Mouse (Mus musculus) R1 (cell line): ENCODE measurements at regions not wholly inside any gene's neighbourhood (a gene's known extent, or its start where the extent isn't known, plus 50 kb on each side); places are given as distances from the start of the nearest gene placed in this dataset.

Experiments used
- DNase-seq: peaks from one replicate; pipeline ENCODE4 v3.0.0-alpha.2; 2018; ENCODE audit warnings: low read depth, low spot score

- DNase-seq: no peak
These were observed 268.2 kb upstream of the Klf3 start for GRCm38 (mm10) chr5:64534947-64535346.

- DNase-seq: no peak
These were observed 267.6 kb upstream of the Klf3 start for GRCm38 (mm10) chr5:64535546-64535945.

DNA sequence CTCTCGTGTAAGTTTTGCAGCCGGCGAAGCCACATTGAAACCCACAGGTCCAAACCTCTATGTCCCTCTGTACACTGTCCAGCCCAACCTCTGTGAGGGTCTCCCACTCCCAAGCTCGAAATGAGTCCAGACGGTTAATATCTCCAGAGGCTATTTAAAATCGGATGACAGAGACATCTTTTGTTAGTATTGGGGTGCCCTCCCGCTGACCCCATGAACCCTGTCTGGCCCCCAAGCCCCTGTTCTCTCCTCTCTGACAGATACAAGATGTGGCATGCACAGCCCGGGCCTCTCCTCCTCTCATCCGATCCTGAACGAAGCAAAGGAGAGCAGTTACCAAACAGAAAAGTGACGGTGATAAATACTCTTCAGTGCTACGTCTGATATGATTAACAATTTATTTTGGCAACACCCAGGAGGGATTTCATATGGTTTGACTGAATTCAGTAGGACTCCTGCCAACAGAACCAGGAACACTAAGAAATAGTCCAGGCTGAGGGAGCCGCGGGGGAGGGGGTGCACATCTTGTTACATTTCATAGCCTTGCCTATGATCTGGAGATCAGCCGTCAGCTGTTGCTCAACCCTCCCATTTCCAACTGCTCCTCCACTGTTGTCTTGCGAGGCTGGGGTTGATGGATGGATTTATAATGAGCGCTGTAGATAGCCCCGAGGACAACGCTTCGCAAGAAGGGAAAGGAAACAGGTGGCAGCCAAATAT, 266.6 kb upstream of the Klf3 start:
- DNase-seq: no peak

DNA sequence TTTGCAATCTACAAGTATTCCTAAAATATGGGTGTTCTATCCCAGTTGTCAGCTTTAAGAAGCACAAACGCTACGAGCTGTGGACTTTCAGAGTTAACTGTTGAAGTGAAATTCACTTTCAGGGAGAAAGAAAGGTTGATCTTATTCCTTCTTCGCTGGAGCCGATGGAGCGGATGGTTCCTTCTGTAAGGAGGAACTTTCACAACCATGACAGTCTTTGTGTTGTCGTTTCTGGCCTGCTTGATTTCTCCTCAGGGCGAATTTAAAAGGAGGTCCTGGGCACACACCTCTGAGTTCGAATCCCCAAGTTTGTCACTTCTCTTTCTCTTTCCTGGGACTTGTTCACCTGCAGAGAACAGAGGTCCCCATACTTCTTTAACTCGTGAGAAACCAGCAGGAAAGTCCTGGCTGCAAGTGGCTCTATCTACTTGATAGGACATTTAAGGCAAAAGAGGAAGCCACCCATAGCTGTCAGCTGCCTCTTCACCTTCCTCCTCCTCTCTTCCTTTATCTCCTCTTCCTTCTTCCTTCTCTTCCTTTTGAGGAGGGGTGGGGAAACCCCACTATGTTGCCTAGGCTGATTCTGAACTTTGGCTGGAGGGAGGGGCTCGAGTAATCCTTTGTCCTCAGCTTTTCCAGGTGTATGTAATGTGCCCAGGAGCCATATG, 265.9 kb upstream of the Klf3 start:
- DNase-seq: no peak

GRCm38 (mm10) chr5:64541765-64542164, 261.4 kb upstream of the Klf3 start:
- peak; percentile 83 for DNase-seq

DNA sequence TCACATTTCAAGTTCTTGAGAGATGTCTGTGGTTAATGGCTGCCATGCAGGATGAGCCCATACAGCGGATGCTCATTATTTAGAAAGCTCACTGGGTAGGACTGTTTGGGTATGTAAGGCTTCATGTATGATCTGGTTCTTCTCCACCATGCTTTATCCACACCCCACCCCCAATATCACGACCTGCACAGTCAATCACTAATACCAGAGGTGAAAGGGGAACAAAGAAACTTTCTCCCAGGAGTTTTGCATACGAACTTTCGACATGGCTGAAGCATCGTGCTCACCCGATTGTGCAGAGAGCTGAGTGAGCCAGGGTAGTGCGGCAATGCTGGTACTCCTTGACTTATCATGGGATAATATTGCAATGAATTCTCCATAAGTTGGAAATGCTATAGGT, 247.3 kb upstream of the Klf3 start:
- DNase-seq: no peak

DNA sequence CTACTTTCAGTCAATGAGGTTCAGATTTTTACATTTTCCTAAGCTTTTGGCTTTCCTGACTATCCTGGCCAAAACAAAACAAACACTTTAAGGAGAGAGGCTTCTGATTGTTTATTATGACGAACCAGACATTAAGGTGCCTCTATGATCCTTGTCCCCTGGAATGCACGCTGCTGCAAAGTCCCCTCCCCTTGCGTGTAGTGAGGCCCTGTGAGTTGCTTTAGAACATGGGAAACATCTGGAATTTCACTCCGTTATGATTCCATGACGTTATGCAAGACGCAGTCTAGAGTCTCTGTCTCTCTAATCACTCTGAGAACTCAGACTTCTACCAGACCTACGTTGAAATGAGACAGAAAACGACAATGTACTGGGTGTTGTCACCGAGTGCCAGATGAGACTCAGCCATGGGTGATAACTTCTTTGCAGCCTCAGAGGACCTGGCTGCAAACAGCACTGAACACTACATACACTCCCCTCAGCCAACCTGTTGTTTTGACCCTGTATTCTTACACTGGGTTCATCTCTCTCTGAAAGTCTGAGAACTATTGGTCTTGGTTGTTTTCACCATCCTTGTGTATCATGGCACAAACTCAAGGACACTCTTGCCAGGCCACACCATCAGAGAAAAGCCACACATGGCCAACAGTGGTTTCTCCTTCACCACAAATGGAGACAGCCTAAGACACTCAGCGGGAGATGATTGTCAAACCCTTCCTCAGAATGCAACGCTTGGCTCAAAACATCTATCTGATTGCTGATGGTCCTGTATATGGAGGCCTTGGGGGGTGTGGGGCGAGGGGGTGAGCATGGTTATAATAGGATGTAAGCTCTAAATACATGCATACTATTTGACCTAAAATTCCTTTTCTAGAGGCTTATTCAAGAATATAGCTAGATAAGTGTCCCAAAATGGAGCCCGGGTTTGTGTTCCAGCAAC, 236.5 kb upstream of the Klf3 start:
- DNase-seq: no peak

DNA sequence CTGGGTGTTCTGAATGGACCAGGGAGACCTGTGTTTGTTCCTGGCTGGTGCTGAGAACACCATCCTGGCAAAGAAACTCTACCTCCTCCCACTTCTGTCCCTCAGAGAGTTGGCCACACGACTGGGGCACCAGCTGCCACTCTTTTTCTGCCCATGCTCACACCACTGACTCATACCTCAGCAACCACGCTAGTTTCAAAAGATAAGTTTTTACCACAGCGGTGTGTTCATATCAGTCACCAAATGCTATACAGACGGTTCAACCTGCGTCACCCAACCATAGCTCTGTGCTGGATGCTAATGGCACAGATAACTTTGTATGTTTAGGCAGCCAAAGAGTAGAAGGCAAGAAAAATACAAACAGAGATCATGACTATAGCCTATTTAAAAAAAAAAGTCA, 235.4 kb upstream of the Klf3 start:
- DNase-seq: no peak

DNA sequence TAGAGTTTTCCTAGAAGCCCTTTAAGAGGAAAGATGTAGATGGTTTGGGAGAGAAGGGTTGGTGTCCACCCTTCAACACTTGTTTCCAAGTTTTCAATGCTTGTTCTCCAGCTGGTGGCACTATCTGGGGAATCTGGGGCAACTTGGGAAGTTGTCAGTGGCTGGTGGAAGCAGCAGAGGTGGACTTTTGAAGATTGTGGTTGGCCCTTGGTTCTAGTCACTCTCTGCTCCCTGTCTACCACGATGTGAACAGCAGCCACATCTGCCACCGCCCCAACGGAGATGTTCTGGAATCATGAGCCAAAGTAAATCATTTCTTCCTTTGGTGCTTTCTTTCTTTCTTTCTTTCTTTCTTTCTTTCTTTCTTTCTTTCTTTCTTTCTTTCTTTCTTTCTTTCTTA, 234.9 kb upstream of the Klf3 start:
- DNase-seq: no peak

DNA sequence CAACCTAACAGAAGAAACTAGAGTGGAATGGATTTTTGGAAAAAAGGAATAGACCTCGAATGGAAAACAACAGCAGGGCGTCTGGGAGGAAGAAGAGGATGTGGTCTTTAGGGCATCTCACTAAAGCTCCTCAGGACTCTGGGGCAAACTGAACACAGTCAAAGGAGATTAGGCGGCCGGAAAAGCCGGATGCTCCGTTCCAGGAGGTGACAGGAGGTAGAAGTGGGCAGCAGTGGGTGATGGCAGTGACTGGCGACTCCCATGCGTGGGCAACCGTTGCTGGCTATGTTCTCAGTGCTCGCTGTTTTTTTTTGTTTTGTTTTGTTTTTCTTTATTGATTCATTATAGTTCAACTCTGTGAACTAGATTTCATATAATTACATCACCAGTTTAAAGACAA, 228.8 kb upstream of the Klf3 start:
- no peak for DNase-seq

GRCm38 (mm10) chr5:64575896-64576295, 227.3 kb upstream of the Klf3 start:
- no peak for DNase-seq

GRCm38 (mm10) chr5:64576426-64577262, 226.5 kb upstream of the Klf3 start:
- DNase-seq: no peak

DNA sequence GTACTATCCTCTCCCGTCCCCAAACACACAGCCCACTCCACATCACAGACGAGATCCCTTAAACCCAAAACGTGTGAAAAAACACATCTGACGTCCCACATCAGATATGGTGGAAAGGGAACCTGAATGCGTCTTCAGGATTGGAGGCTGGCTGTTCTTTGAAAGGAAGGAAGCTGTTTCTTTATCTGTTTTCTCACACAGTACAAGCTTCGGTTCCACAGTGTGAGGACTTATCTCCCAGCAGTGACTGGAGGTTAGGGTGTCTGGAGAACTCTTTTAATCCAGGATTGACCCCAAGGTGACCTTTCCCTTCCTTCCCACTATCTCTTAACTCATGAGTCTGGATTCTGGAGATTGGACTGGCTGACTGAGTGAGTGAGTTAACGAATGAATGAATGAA, 225.8 kb upstream of the Klf3 start:
- DNase-seq: peak; percentile 37

DNA sequence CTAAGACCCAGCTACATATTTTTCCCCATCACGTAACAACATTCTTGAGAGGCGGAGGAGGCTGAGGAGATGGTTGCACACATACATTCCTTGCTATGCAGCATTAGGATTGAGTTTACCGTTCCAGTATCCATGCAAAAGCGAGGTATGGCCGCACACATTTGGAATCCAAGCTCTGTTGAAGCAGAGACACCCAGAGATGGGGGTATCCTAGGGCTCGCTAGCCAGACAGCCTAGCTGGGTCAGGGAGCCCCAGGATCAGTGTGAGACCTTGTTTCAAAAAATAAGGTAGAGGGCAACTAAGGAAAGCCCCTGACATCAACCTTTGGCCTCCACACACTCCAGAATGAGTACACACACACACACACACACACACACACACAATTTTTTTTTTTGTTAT, 224.7 kb upstream of the Klf3 start:
- no peak for DNase-seq

GRCm38 (mm10) chr5:64579086-64579485, 224.1 kb upstream of the Klf3 start:
- DNase-seq: no peak

DNA sequence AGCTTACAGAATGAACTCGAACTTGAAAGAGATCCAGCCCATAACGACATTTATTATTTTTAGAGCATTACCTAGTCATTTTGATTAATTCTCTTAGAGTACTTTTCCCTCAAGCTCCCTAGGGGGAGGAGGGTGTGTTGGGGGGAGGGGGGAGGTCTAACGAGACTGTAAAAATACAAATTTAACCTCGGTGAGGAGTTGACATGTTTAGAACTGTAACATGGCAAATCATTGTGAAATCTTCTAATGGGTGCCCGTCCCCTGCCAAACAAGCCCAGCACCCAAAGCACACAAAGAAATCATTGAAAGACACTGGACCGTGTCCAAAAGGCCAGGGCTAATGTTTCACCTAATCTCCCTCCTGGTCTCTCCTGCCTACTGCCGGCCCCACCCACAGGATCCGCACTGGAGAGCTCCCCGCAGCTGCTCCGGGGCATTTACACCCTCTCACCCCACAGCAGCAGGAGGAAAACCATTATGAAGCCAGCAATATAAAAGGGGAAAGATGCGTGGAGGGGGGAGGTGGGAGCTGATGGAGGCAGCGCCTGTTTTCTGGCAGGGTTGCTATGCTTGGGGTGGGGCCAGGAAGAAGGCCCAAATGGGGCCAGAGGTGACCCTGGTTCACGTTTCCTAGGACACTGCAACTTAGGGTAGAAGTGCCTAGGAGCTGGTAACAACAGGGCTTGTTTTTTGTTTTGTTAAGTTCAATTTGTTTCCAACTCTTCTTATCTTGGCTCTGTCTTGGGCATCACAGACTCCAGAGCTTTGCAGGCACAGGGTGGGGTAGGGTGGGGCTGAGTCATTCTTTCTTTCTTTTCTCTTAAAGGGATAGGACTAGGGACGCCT, 223.5 kb upstream of the Klf3 start:
- peak; percentile 93 for DNase-seq

DNA sequence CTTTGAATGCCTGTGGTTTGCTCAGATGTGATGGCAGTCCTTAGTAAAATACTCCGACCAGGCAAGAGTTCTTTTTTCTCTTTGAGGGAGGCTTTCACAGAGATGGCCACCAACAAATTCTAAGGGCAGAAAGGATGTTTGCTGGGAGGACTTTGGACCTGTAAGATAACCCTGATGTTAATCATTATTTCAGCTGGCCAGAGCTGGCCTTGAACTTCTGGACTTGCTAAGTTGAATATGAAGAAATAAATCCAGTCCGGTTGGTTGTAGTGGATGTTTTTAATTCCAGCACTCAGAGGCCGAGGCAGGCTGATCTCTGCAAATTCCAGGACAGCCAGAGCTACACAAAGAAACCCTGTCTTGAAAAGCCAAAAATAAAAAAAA, 222.9 kb upstream of the Klf3 start:
- no peak for DNase-seq

DNA sequence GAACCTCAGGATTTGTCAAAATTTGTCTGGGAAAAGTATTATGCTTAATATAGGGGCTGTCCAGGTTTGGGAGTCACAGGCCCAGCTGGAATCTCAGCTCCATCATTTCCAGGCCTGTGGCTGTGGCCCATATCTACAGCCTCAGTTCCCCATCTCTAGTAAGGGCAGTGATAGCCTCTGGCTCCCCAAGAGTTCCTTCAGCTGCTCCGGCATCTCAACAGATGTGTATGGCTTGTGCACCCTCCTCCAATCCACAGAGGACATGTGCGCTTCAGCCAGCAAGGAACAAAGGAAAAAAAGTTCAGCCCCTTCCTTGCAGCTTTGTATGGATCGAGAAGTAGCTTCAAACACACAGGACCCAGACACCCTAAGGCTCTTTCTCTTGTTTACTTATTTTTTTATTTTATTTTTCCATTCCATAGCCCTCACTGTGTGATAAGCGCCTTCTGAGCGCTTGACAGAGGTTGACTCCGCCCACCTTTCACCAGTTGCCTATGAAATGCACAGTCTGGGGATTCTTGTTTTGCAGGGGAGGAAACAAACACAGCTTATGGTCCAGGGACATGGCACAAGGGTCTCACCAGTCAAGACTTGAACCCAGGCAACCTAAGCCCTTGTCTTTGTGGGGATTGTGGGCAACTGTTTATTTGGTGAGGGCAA, 222.3 kb upstream of the Klf3 start:
- peak; percentile 42 for DNase-seq

GRCm38 (mm10) chr5:64581461-64581860, 221.7 kb upstream of the Klf3 start:
- DNase-seq: no peak

DNA sequence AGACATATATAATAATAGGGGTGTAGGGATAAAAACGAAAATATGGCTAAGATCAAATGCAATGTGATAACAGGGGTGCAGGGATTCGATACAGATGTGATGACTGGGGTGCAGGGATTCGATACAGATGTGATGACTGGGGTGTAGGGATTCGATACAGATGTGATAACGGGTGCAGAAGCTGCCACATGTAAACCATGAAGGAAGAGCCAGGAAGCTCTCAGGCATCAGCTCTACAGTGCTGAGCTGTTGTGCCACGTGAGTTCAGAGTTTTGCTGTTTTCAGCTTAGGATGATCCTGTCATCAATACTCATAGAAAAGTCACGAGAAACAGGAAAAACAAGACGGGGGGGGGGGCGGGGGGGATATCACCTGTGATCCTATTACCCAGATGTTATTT, 221.2 kb upstream of the Klf3 start:
- no peak for DNase-seq
